Mouse (Mus musculus) hindbrain, embryonic 15.5 days (tissue): ENCODE results near the gene Dnah7a. TPM values are rescaled to one million over a fixed set of nuclear protein-coding genes. Genes with fewer than 3 reads are reported as not detected.
"Not testable (repeated sequence)": the region's sequence is repeated elsewhere in the genome, so short reads cannot be mapped to it uniquely, and the experiment has no call there.

ENCODE experiments used
- ATAC-seq: fragments of 200-750 bp; cut with Nextera tagmentation; 2 replicates; pipeline ENCODE4 v1.8.0; 2017; ENCODE audit warnings: low read depth, moderate number of reproducible peaks, moderate TSS enrichment; ENCODE audit not compliant: low FRiP score
- H3K27ac ChIP-seq: fragments of 300-500 bp; sonication (generic); replicated peaks from 2 replicates; pipeline ENCODE4 v1.5.1; 2015; ENCODE audit warnings: mild to moderate bottlenecking, inconsistent platforms
- H3K27me3 ChIP-seq: fragments of 300-500 bp; sonication (generic); 2 replicates; pipeline ENCODE4 v1.6.1; 2015; ENCODE audit warnings: control low read depth, inconsistent platforms
- H3K36me3 ChIP-seq: fragments of 300-500 bp; sonication (generic); 2 replicates; pipeline ENCODE4 v1.6.1; 2015; ENCODE audit warnings: control low read depth, inconsistent platforms
- H3K4me1 ChIP-seq: fragments of 300-500 bp; sonication (generic); replicated peaks from 2 replicates; pipeline ENCODE4 v1.6.1; 2015; ENCODE audit warnings: control low read depth, inconsistent platforms
- H3K4me2 ChIP-seq: fragments of 300-500 bp; sonication (generic); 2 replicates; pipeline ENCODE4 v1.6.1; 2015; ENCODE audit warnings: moderate library complexity, mild to moderate bottlenecking, inconsistent platforms
- H3K4me3 ChIP-seq: fragments of 300-500 bp; sonication (generic); 2 replicates; pipeline ENCODE4 v1.5.1; 2015; ENCODE audit warnings: mild to moderate bottlenecking, inconsistent platforms
- H3K9ac ChIP-seq: fragments of 300-500 bp; sonication (generic); 2 replicates; pipeline ENCODE4 v1.6.1; 2015; ENCODE audit warnings: inconsistent platforms
- H3K9me3 ChIP-seq: fragments of 300-500 bp; sonication (generic); 2 replicates; pipeline ENCODE4 v1.6.1; 2016; ENCODE audit warnings: control low read depth, inconsistent platforms
- WGBS: fragments of 180-500 bp; shearing (Covaris S2); methylation state at CpG from one replicate; pipeline ENCODE4 v1.1.7; 2015; 5-methylcytosine and 5-hydroxymethylcytosine counted together
- polyA plus RNA-seq: library from polyadenylated mRNA; unstranded; fragments of >200 nt; fragmentation: Nextera tagmentation; extraction: Ambion mirVana; gene quantifications from 2 replicates; pipeline ENCODE4 v1.2.1, GENCODE M21; 2015

Dnah7a gene
- polyA plus RNA-seq: 10.8 and 11.3 TPM in 2 replicates

GRCm38 (mm10) chr1:53706431-53707361, at the start of gene Dnah7a:
TSS of gene Dnah7a (minus strand) at chr1:53706784.
- H3K27me3 ChIP-seq: no peaks in the 10 kb centered on the region
- peak; percentile 92 for ATAC-seq
- no peaks in the 10 kb centered on the region for H3K36me3 ChIP-seq
- no peaks in the 10 kb centered on the region for H3K9me3 ChIP-seq
- peak within 1 kb of the TSS; percentile 86 for H3K27ac ChIP-seq
- H3K4me2 ChIP-seq: peak within 1 kb of the TSS; percentile 81
- 11% methylated on average over 42 of the region's 42 CpGs for WGBS
- H3K4me3 ChIP-seq: peak within 1 kb of the TSS; percentile 66
- peaks cover 12% of the 10 kb centered on the region; the same call in 1 of the 2 replicates for H3K4me1 ChIP-seq
- peak within 1 kb of the TSS; percentile 67 for H3K9ac ChIP-seq

- H3K27me3 ChIP-seq, H3K27ac ChIP-seq, H3K4me3 ChIP-seq, H3K9ac ChIP-seq, H3K36me3 ChIP-seq, H3K4me2 ChIP-seq, ATAC-seq, H3K4me1 ChIP-seq, H3K9me3 ChIP-seq: not testable (repeated sequence)
- 90% methylated on average over 2 of the region's 2 CpGs for WGBS
These were observed 46.9 kb upstream of the Dnah7a start for GRCm38 (mm10) chr1:53753501-53753900.

GRCm38 (mm10) chr1:53751144-53751543, 44.6 kb upstream of the Dnah7a start:
- WGBS: 66% methylated on average over 1 of the region's 1 CpGs
- no peaks in the 10 kb centered on the region for H3K27me3 ChIP-seq
- ATAC-seq: no peak

DNA sequence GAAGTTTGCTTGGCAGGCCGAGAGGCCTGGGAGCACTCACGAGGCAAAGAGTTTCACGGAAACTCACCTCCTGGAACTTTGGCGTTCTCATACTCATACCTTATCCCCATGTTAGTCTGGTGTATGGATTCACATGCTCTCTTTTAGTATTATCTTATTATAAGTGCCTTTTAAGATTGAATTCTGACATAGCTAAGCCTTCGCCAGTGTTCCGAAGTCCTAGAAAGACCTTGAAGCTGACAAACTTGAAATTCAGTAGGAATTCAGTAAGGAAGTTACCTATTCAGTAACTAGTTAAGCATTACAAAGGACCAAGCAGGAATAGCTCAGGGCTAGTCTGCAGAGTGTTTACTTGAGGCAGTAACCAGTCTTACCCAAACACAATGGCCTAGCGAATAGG, 44.1 kb upstream of the Dnah7a start:
- H3K9me3 ChIP-seq, H3K36me3 ChIP-seq, ATAC-seq, H3K27me3 ChIP-seq, H3K9ac ChIP-seq, H3K4me2 ChIP-seq, H3K4me3 ChIP-seq, H3K4me1 ChIP-seq, H3K27ac ChIP-seq: not testable (repeated sequence)
- whole genome bisulfite sequencing: 84% methylated on average over 7 of the region's 7 CpGs

More at GRCm38 (mm10) chr1:53751144-53751543, 44.6 kb upstream of the Dnah7a start:
- Histone ChIP-seq H3K27ac (no peak overlapping the region), H3K4me2 (no peak overlapping the region), H3K36me3 (no peaks in the 10 kb centered on the region), H3K9ac (no peak overlapping the region), H3K4me1 (no peaks in the 10 kb centered on the region), H3K9me3 (no peaks in the 10 kb centered on the region), H3K4me3 (no peak overlapping the region)

GRCm38 (mm10) chr1:53749881-53750385, 43.3 kb upstream of the Dnah7a start:
- H3K4me2 ChIP-seq, H3K36me3 ChIP-seq, H3K4me1 ChIP-seq, ATAC-seq, H3K27ac ChIP-seq, H3K9ac ChIP-seq, H3K4me3 ChIP-seq, H3K9me3 ChIP-seq, H3K27me3 ChIP-seq: not testable (repeated sequence)
- WGBS: 58% methylated on average over 1 of the region's 1 CpGs

DNA sequence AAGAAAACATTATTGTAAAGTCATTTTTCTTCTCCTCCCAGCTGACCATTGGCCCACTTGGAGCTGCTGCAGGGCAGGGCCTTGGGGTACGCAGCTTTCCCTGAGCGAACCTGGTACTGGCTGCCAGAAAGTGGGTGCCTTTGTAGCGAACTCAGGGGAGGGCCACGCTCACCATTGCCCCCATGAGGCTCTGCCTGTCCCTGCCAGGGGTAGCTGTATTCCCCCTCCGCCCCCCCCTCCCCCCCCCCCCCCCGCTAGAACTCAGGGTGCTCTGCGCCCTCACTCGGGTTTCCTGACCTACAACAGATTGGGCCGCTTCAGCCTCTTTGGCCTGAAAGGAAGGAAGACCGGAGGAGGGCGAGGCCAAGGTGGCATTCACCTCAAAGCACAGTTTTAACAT, 42.0 kb upstream of the Dnah7a start:
- Histone ChIP-seq H3K4me3 (no peak overlapping the region), H3K36me3 (no peaks in the 10 kb centered on the region), H3K4me1 (no peaks in the 10 kb centered on the region), H3K9me3 (no peaks in the 10 kb centered on the region), H3K27me3 (no peaks in the 10 kb centered on the region), H3K27ac (no peak overlapping the region), H3K4me2 (no peak overlapping the region), H3K9ac (no peak overlapping the region)
- no peak for ATAC-seq
- 36% methylated on average over 9 of the region's 11 CpGs for WGBS

DNA sequence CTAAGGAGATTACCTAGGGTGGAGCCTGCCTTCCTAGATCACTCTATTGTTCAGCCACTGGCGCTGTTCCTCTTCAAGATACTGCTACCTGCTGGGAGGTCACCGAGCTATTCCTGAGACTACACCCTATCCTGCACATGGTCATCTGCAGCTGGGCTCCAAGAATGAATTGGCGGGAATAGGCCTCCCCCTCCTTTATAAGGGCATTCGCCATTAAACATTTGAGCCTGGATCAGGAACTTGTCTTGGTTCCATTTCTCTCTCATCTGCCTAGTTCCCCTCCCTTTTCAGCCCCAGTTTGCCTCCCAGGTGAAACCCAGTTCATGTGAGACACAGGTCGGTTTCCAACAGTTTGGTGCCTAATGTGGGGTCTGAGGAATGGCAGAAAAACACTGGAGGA, 39.4 kb upstream of the Dnah7a start:
- no peak for ATAC-seq
- no peak overlapping the region for H3K9ac ChIP-seq
- H3K4me3 ChIP-seq: no peak overlapping the region
- no peaks in the 10 kb centered on the region for H3K9me3 ChIP-seq
- no peak overlapping the region for H3K4me2 ChIP-seq
- no peaks in the 10 kb centered on the region for H3K4me1 ChIP-seq
- H3K36me3 ChIP-seq: no peaks in the 10 kb centered on the region
- no peak overlapping the region for H3K27ac ChIP-seq
- no peaks in the 10 kb centered on the region for H3K27me3 ChIP-seq
- WGBS: 67% methylated on average over 5 of the region's 5 CpGs

- H3K27ac ChIP-seq: no peak overlapping the region
- no peak overlapping the region for H3K9ac ChIP-seq
- ATAC-seq: no peak
- WGBS: 91% methylated on average over 3 of the region's 3 CpGs
- H3K4me2 ChIP-seq: no peak overlapping the region
- no peaks in the 10 kb centered on the region for H3K27me3 ChIP-seq
- H3K36me3 ChIP-seq: no peaks in the 10 kb centered on the region
- no peaks in the 10 kb centered on the region for H3K4me1 ChIP-seq
- H3K4me3 ChIP-seq: no peak overlapping the region
- H3K9me3 ChIP-seq: no peaks in the 10 kb centered on the region
These were observed 35.3 kb upstream of the Dnah7a start for GRCm38 (mm10) chr1:53741742-53742458.

- WGBS: 59% methylated on average over 4 of the region's 4 CpGs
- ATAC-seq: no peak
- no peak overlapping the region for H3K9ac ChIP-seq
These were observed 34.3 kb upstream of the Dnah7a start for GRCm38 (mm10) chr1:53740777-53741336.

DNA sequence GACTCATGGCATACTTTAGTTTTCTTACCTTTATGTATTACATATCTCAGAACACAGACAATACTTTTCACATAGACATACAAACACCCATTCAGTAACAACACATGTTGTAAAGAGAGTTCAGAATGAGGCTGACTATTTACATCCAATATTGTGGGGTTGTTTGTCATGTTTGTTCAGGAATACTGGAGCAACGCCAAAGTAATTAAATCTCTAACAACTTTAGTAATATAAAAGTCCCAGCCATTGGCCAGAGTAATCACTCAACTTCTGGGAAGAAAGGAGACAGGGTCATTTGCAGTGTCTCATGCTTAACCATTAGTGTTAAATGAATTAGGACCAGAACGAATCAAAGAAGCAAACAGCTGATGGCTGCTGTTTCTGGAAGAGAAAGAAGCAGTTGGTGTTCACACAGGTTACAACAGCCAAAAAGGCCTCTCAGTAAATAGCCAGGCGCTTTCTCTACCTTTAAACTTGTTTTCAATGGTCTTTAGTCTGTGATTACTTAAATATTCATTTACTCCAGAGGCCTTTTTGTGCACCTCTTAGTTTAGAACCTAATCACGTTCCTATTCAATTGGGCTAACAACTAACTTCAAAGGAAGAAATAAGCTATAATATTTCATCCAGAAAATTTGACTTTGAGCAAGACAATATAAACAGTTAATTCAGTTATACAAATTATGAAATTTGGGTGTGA, 33.6 kb upstream of the Dnah7a start:
- not testable (repeated sequence) for H3K27ac ChIP-seq, H3K4me1 ChIP-seq, H3K9me3 ChIP-seq, H3K27me3 ChIP-seq, H3K4me2 ChIP-seq, H3K9ac ChIP-seq, H3K36me3 ChIP-seq, H3K4me3 ChIP-seq
- ATAC-seq: peak; percentile 75
- WGBS: 36% methylated on average over 3 of the region's 4 CpGs

More at GRCm38 (mm10) chr1:53740777-53741336, 34.3 kb upstream of the Dnah7a start:
- Histone ChIP-seq H3K27me3 (no peaks in the 10 kb centered on the region), H3K4me1 (no peaks in the 10 kb centered on the region), H3K27ac (no peak overlapping the region), H3K4me2 (no peak overlapping the region), H3K9me3 (no peaks in the 10 kb centered on the region), H3K36me3 (no peaks in the 10 kb centered on the region), H3K4me3 (no peak overlapping the region)

DNA sequence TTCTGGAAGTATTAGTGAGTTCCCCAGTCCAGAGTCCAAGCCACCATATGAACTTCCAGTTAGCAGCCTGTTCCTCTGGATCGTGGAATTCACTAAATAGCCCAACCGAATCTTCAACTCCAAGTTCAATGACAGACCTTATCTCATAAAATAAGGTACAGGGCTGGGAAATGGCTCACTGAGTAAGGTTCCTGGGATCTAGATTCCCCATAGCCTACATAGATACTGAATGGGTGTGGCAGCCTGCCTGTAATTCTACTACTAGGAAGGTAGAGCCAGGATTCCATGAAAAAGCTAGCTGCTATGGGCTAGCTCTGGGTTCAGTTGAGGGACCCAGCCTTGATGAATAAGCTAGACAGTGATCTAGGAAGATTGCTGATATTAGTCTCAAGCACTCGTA, 30.0 kb upstream of the Dnah7a start:
- WGBS: 96% methylated on average over 3 of the region's 3 CpGs
- H3K4me1 ChIP-seq: no peaks in the 10 kb centered on the region
- no peak for ATAC-seq
- no peak overlapping the region for H3K4me3 ChIP-seq
- no peak overlapping the region for H3K4me2 ChIP-seq
- H3K9ac ChIP-seq: no peak overlapping the region
- H3K36me3 ChIP-seq: no peaks in the 10 kb centered on the region
- H3K27ac ChIP-seq: no peak overlapping the region
- H3K9me3 ChIP-seq: no peaks in the 10 kb centered on the region
- H3K27me3 ChIP-seq: no peaks in the 10 kb centered on the region
